Mouse (Mus musculus): Measurements from ENCODE around the gene Rab11fip3. TPM values are rescaled to one million over a fixed set of nuclear protein-coding genes. Genes with fewer than 3 reads are reported as not detected.
"Not testable (repeated sequence)": the region's sequence is repeated elsewhere in the genome, so short reads cannot be mapped to it uniquely, and the experiment has no call there.

Rab11fip3 gene
- total RNA-seq (2015) (0.71 and 1.3 TPM in 2 replicates), total RNA-seq (2017) (0.70 and 2.5 TPM in 2 replicates)

- peak; percentile 88 for ATAC-seq (ENCODE audit: poor library complexity, severe bottlenecking)
Measured at GRCm38 (mm10) chr17:26068831-26069739, at the start of gene Rab11fip3. Gene Rab11fip3, minus strand, starts transcription at chr17:26069555.

DNA sequence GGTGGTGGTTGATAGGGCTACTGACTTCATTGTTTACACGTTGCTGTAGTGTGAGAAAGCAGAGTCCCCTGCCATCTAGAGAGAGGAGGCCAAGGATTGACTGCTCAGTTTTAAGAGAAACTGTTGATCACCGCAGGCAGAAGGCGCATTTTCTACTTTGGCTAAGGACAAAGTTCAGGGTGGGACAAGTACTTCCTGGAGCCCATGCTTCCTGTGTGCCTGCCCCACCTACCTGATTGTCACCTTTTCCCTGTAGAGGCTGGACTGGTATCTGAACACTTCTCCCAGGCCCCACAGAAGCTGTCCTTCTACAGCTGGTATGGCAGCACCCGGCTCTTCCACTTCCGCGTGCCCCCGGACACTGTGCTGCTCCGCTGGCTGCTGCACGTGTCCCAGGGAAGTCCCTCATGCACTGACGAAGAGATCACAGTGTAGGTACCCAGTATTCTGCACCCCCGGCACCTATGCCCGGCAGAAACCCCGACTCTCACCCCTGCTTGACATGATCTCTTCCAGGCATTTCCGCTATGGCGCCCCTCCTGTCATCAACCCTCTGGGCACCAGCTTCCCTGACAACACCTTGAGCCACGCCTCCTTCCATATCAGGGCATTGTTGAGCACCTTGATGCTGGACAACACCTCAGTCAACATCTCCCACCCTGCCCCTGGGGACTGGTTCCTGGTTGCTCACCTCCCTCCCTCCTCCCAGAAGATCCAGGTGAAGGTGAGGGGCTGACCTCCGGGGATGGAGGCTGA is 47.3 kb upstream of the Rab11fip3 start:
- ATAC-seq (ENCODE audit: poor library complexity, severe bottlenecking): no peak

DNA sequence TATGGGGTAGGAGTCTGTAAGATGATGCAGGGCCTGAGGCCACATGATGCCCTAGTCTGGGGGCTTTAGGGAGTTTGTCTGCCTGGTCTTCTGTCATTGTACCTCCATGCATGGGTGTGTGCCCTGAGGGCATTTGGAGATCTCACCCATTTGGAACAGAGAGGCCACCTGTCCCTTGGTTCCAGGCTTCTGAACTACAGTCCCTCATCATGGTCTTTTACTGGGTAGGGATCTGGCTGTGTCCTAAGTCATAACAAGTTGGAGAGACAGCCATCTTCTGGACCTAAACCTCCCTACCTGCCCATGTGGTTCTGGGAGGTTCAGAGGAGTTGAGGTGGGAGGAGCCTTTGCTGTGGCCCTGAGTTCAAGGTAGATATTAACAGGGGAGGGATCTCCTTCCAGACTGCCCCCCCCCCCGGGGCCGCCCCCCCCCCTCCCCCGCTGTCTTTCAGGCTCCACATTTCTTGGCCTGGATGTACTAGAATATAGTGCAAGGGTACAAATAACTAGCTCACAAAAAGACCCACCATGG is 46.7 kb upstream of the Rab11fip3 start:
- no peak for ATAC-seq (ENCODE audit: poor library complexity, severe bottlenecking)

DNA sequence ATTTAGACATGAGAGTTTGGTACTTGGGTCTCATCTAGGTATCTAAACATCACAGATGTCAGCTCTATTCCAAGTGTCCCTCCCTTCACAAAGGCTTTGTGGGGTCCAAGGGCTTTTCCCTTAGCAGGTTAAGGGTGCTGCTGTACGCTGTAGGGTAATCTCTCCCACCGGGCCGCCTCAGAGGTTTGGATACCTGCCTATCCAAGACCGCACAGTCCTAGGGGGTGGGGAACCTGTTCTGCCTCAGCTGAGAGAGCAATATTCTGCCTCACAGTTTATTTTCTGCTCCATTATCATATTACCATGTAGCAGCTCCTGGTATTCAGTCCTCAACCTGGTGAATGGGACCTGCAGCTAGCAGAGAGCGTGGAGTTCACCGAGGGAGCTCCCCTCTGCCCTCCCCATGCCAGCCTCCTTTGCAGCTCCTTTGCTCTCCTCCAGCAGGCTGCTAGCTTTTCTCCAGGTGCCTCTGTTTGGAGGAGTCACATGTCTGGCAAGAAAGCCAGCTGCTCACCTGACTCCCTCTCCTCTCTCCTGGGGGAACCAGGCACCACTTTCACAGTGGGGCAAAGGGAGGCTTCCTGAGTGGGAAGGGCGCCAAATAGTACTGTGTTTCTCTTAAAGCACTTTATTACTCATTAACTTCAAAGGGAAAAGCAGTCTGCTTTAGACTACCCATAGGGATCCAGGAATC is 46.0 kb upstream of the Rab11fip3 start:
- no peak for ATAC-seq (ENCODE audit: poor library complexity, severe bottlenecking)

GRCm38 (mm10) chr17:26114461-26114860 is 45.1 kb upstream of the Rab11fip3 start:
- ATAC-seq (ENCODE audit: poor library complexity, severe bottlenecking): not testable (repeated sequence)

- no peak for ATAC-seq (ENCODE audit: poor library complexity, severe bottlenecking)
Measured at GRCm38 (mm10) chr17:26114061-26114460, 44.7 kb upstream of the Rab11fip3 start.

DNA sequence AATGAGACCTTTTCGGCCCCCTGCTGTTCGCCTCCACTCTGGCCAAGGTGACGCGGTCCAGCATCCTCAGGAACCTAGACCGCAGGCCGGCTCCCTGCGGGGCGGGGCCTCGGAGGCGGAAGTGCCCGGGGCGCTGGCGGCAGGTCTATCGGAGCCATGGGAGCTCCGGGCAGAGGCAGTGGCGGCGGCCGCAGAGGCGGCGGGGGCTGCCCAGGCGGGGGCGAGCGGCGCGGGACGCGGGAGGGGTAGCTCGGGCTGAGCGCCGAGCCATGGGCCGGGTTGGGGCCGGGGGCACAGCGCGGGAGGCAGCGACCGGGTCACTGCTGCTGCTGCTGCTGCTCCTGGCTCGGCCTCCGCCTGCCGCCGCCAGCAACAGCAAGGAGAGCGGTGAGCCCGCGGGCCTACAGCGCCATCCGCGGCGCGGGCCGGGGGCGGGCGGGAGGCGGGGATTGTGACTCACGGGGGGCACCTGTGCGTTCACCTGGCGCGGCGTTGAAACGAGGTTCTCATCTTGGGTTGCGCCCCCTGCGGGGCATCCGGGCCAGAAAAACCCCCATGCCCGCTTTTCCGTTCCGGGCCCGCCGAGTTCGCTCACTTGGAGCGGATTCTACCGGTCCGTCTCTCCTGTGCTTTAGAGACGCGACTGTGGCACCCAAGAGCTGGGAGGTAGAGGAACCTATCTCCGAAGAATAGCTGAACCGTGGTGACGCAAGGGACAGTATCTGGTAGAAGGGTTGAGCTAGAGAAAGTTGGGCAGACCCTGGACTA is 44.0 kb upstream of the Rab11fip3 start, which contains the start of gene Tmem8:
TSS of gene Tmem8 (plus strand) at position 119 of the 768 bp plus-strand sequence.
- peak; percentile 94 for ATAC-seq (ENCODE audit: poor library complexity, severe bottlenecking)

DNA sequence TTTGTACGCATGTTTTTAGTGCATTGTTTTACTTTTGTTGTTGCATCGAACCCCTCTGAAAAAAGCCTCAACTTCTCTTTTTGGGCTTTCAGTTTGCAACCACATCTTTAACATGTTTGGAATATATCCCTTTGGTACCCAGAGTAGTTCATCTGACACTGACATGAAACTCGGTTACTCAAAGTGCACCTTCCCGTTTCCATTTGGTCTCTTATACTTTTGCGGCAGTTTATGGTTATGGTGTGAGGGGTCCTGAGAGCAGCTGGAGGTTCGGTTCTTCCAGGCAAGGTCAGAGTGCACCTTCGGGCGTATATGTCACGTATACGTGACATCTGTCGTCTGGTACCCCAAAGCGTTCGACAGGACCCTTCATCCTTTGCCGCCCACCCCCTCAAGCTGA is 43.4 kb upstream of the Rab11fip3 start:
- 0 out of 2 replicates have a peak, but pooled peaks have one; percentile 11 for ATAC-seq (ENCODE audit: poor library complexity, severe bottlenecking)

- ATAC-seq (ENCODE audit: poor library complexity, severe bottlenecking): no peak
Measured at GRCm38 (mm10) chr17:26111722-26112121, 42.4 kb upstream of the Rab11fip3 start.

GRCm38 (mm10) chr17:26111024-26111423 is 41.7 kb upstream of the Rab11fip3 start:
- ATAC-seq (ENCODE audit: poor library complexity, severe bottlenecking): no peak

DNA sequence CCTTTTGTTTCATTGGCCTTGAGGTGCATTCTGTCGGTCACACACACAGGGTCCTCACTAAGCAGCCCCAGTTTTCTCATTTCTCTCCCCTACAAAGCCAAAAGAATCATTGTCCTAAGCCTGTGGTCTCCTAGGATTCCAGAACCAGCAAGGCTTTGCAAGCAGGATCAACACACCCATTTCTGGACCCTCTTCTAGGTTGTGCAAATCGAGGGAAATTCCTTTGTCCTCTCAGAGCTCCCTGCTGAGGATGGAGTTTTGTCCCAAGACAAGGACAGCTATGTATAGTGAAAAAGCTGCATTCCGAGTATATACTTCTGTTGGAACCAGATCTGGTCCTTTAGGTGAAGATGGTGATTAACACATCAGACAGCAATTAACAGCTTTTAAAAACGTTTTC is 40.8 kb upstream of the Rab11fip3 start:
- no peak for ATAC-seq (ENCODE audit: poor library complexity, severe bottlenecking)

GRCm38 (mm10) chr17:26105619-26106018 is 36.3 kb upstream of the Rab11fip3 start:
- ATAC-seq (ENCODE audit: poor library complexity, severe bottlenecking): no peak

DNA sequence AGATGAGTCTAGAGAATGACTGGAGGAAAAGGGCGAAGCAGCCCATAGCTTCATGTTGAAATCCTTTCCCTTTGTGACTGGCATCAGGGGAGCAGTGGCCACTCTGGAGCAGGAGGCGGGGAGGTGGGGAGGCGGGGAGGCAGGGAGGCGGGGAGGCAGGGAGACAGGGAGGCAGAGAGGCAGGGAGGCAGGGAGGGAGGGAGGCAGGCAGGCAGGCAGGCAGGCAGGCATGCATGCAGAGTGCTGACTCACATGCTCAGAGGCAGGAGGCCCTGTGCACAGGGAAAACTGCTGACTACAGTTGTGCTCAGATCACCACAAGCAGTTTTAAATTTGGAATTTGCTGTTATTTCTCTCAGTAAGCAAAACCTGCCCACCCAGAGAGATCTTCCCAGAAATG is 32.1 kb upstream of the Rab11fip3 start:
- ATAC-seq (ENCODE audit: poor library complexity, severe bottlenecking): no peak

GRCm38 (mm10) chr17:26100166-26100565 is 30.8 kb upstream of the Rab11fip3 start:
- ATAC-seq (ENCODE audit: poor library complexity, severe bottlenecking): no peak

GRCm38 (mm10) chr17:26099316-26099715 is 30.0 kb upstream of the Rab11fip3 start:
- ATAC-seq (ENCODE audit: poor library complexity, severe bottlenecking): peak; percentile 38; the same call in 1 of the 2 replicates

- no peak for ATAC-seq (ENCODE audit: poor library complexity, severe bottlenecking)
Measured at GRCm38 (mm10) chr17:26098461-26098860, 29.1 kb upstream of the Rab11fip3 start.

GRCm38 (mm10) chr17:26095121-26095740 is 25.9 kb upstream of the Rab11fip3 start, which contains the start of gene Nme4:
Gene Nme4, minus strand, starts transcription at chr17:26095602.
- peak; percentile 66 for ATAC-seq (ENCODE audit: poor library complexity, severe bottlenecking)

DNA sequence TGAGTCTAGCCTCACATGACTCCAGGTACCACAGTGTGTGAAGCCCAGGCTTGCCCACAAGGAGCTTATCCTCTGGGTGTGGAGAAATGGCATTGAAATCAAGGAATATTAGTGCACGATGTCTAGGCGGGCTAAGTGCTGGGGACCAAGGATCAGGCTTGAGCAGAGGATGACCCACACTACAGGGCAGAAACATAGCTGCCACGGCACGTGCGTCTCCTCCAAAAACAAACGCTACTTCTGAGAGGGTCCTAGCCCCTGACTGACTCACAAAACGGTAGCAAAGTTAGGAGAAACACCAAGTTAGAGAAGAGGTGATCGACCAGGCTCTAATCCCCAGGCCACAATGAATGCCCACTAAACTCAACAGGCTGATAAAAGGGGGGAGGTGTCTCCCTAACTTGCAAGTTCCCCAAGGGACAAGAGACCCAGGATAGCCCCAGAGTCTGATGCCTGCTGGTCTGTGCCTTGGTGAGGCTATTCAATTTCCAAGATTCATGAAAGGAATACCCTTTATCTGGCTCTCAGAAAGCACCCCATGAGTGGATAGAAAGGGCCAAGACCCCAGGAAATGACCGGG is 25.3 kb upstream of the Rab11fip3 start:
- ATAC-seq (ENCODE audit: poor library complexity, severe bottlenecking): no peak
